Mouse (Mus musculus) embryonic facial prominence, embryonic 14.5 days (tissue): ENCODE measurements at regions not wholly inside any gene's neighbourhood (a gene's known extent, or its start where the extent isn't known, plus 50 kb on each side); places are given as distances from the start of the nearest gene placed in this dataset.

ENCODE experiments used
- ATAC-seq: fragments of 200-750 bp; cut with Nextera tagmentation; 2 replicates; pipeline ENCODE4 v1.8.0; 2017; ENCODE audit warnings: low read depth, moderate number of reproducible peaks, moderate TSS enrichment
- DNase-seq: peaks from one replicate; pipeline ENCODE4 v3.0.0-alpha.2; 2015; ENCODE audit warnings: low spot score
- H3K27ac ChIP-seq: fragments of 300-500 bp; sonication (generic); replicated peaks from 2 replicates; pipeline ENCODE4 v1.5.1; 2014; ENCODE audit warnings: low read depth, mild to moderate bottlenecking, low read length, moderate library complexity
- H3K27me3 ChIP-seq: fragments of 300-500 bp; sonication (generic); replicated peaks from 2 replicates; pipeline ENCODE4 v1.6.1; 2014; ENCODE audit warnings: low read length; ENCODE audit not compliant: control insufficient read depth, insufficient read depth
- H3K36me3 ChIP-seq: fragments of 300-500 bp; sonication (generic); 2 replicates; pipeline ENCODE4 v1.6.1; 2014; ENCODE audit warnings: low read length, mixed read lengths; ENCODE audit not compliant: control insufficient read depth, insufficient read depth
- H3K4me1 ChIP-seq: fragments of 300-500 bp; sonication (generic); 2 replicates; pipeline ENCODE4 v1.6.1; 2014; ENCODE audit warnings: antibody characterized with exemption, low read length; ENCODE audit not compliant: control insufficient read depth, insufficient read depth
- H3K4me2 ChIP-seq: fragments of 300-500 bp; sonication (generic); 2 replicates; pipeline ENCODE4 v1.6.1; 2014; ENCODE audit warnings: low read depth, mild to moderate bottlenecking, low read length, moderate library complexity, mixed read lengths
- H3K4me3 ChIP-seq: fragments of 300-500 bp; sonication (generic); 2 replicates; pipeline ENCODE4 v1.5.1; 2014; ENCODE audit warnings: low read depth, mild to moderate bottlenecking, low read length
- H3K9ac ChIP-seq: fragments of 300-500 bp; sonication (generic); 2 replicates; pipeline ENCODE4 v1.6.1; 2014; ENCODE audit warnings: low read depth, mild to moderate bottlenecking, low read length, moderate library complexity, mixed read lengths
- H3K9me3 ChIP-seq: fragments of 300-500 bp; sonication (generic); 2 replicates; pipeline ENCODE4 v1.6.1; 2016; ENCODE audit warnings: low read length; ENCODE audit not compliant: control insufficient read depth
- WGBS: fragments of 180-500 bp; shearing (Covaris S2); extraction: QIAGEN DNeasy Blood & Tissue Kit; methylation state at CpG from one replicate; pipeline ENCODE4 v1.1.7; 2014; 5-methylcytosine and 5-hydroxymethylcytosine counted together

GRCm38 (mm10) chr14:100792094-100792493 is 408.0 kb downstream of the Prr30 start:
- H3K27ac ChIP-seq: no peak overlapping the region
- H3K36me3 ChIP-seq: no peaks in the 10 kb centered on the region
- no peak overlapping the region for H3K9ac ChIP-seq
- 74% methylated on average over 4 of the region's 4 CpGs for WGBS
- DNase-seq: no peak
- H3K4me3 ChIP-seq: no peak overlapping the region
- no peaks in the 10 kb centered on the region for H3K27me3 ChIP-seq
- no peaks in the 10 kb centered on the region for H3K4me1 ChIP-seq
- H3K4me2 ChIP-seq: no peak overlapping the region
- H3K9me3 ChIP-seq: no peaks in the 10 kb centered on the region
- no peak for ATAC-seq

GRCm38 (mm10) chr14:100781882-100782281 is 418.2 kb downstream of the Prr30 start:
- no peak overlapping the region for H3K9ac ChIP-seq
- H3K36me3 ChIP-seq: no peaks in the 10 kb centered on the region
- DNase-seq: no peak
- 59% methylated on average over 3 of the region's 3 CpGs for WGBS
- H3K4me1 ChIP-seq: no peaks in the 10 kb centered on the region
- no peak overlapping the region for H3K27ac ChIP-seq
- no peak overlapping the region for H3K4me2 ChIP-seq
- no peaks in the 10 kb centered on the region for H3K9me3 ChIP-seq
- H3K27me3 ChIP-seq: no peaks in the 10 kb centered on the region
- ATAC-seq: no peak
- no peak overlapping the region for H3K4me3 ChIP-seq

- H3K4me3 ChIP-seq: no peak overlapping the region
- ATAC-seq (no peak), DNase-seq (no peak)
- H3K4me1 ChIP-seq: 0 out of 2 replicates have a peak, but pooled peaks cover 8% of the 10 kb centered on the region
- WGBS: 34% methylated on average over 2 of the region's 2 CpGs
- H3K9me3 ChIP-seq: no peaks in the 10 kb centered on the region
- no peaks in the 10 kb centered on the region for H3K27me3 ChIP-seq
- no peak overlapping the region for H3K27ac ChIP-seq
- H3K9ac ChIP-seq: no peak overlapping the region
- H3K4me2 ChIP-seq: no peak overlapping the region
- H3K36me3 ChIP-seq: no peaks in the 10 kb centered on the region
Measured at GRCm38 (mm10) chr14:100753951-100754350, 446.2 kb downstream of the Prr30 start.

GRCm38 (mm10) chr14:100752746-100753145 is 447.4 kb downstream of the Prr30 start:
- no peaks in the 10 kb centered on the region for H3K9me3 ChIP-seq
- H3K27ac ChIP-seq: no peak overlapping the region
- no peak overlapping the region for H3K9ac ChIP-seq
- WGBS: 82% methylated on average over 10 of the region's 10 CpGs
- H3K4me1 ChIP-seq: 0 out of 2 replicates have a peak, but pooled peaks cover 8% of the 10 kb centered on the region
- no peak for DNase-seq
- H3K4me3 ChIP-seq: no peak overlapping the region
- no peak overlapping the region for H3K4me2 ChIP-seq
- ATAC-seq: no peak
- no peaks in the 10 kb centered on the region for H3K36me3 ChIP-seq
- no peaks in the 10 kb centered on the region for H3K27me3 ChIP-seq

DNA sequence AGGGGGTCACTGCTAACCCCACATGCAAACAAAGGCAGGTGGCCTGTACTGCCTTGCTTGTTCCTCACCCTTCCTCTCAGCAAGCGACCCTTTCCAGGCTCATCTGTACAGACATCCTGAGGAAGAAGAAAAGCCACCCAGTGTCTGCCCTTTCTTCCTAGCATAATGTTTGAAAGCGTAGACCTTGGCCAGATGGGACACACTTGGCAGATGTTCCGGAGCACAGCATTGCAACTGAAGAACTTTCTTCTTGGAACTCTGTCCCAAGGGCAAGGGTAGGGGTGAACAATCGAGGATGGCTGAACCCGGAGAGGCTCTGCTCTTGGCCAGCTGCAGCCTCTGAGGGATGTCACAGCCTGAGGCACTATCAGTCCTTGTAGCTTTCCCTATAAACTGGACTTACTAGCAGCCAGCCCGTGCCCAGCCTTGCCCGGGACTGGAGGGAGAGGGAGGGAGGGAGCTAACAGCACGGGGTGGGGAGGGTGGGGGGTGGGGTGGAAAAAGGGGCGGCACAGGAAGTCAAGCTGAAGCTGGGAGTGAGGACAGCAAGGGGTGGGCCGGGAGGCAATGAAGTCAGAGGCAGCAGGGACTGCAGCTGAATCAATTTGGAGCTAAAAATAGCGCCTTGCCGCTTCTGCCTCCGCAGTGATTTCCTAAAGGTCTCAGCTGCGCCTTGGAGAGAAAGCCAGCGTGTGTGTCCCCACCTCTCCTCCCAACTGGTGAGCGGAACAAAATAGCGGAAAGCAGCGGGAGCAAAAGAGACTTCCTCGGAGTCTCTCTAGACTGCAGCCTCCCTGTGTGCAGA is 450.2 kb downstream of the Prr30 start:
- DNase-seq (peak; percentile 94), ATAC-seq (peak; percentile 98)
- Histone ChIP-seq H3K4me1 (0 out of 2 replicates have a peak, but pooled peaks cover 8% of the 10 kb centered on the region), H3K9me3 (0 out of 2 replicates have a peak, but pooled peaks cover under 1% of the 10 kb centered on the region), H3K27me3 (no peaks in the 10 kb centered on the region), H3K4me3 (peak overlapping the region; percentile 45), H3K36me3 (no peaks in the 10 kb centered on the region), H3K9ac (peak overlapping the region; percentile 67), H3K27ac (peak overlapping the region; percentile 86), H3K4me2 (peak overlapping the region; percentile 59)
- WGBS: 7% methylated on average over 18 of the region's 19 CpGs

DNA sequence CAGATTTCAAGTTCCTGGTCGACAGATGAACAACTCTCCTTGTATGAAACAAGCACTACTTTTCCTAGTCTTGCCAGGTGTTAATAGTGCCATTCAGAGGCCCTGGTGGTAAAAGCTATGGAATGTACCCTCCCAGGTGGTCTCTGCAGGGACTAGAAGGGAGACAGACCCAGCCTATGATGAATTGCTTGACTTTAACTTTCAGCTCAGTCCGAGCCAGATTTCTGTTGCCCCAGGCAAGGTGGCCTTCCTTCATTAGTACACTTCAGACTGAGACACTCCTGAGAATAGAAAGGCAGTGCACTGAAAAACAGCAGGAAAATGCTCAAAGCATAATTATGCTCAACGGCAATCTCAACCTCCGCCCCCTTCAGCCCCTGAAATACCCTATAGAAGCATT is 450.8 kb upstream of the Klf12 start:
- Histone ChIP-seq H3K27ac (no peak overlapping the region), H3K27me3 (no peaks in the 10 kb centered on the region), H3K4me2 (no peak overlapping the region), H3K9me3 (no peaks in the 10 kb centered on the region), H3K36me3 (no peaks in the 10 kb centered on the region), H3K4me3 (no peak overlapping the region), H3K4me1 (no peaks in the 10 kb centered on the region), H3K9ac (no peak overlapping the region)
- 32% methylated on average over 4 of the region's 4 CpGs for WGBS
- ATAC-seq (no peak), DNase-seq (no peak)

DNA sequence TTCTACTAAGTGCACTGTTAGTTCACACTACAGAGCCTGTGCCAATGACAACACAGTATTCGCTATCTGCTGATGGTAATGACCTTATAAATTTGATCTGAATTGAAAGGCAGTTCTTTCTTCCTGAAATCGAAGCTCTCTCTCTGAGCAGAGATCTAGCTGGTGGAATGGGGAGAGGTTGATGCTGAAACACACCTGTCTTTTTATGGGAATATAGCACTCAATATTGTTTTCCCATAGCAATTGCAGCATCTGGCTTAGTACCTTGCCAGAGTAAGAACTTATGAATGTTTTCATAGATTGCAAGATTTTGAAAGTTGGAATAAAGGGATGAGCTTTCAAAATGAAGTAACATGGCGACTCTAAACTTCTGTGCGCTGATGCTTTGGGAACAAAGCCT is 444.0 kb upstream of the Klf12 start:
- Histone ChIP-seq H3K4me3 (no peak overlapping the region), H3K36me3 (no peaks in the 10 kb centered on the region), H3K4me1 (no peaks in the 10 kb centered on the region; the same call in 1 of the 2 replicates), H3K27ac (no peak overlapping the region), H3K4me2 (no peak overlapping the region), H3K9me3 (no peaks in the 10 kb centered on the region), H3K27me3 (no peaks in the 10 kb centered on the region), H3K9ac (no peak overlapping the region)
- 70% methylated on average over 4 of the region's 4 CpGs for WGBS
- no peak for DNase-seq
- ATAC-seq: no peak

- no peak for DNase-seq
- Histone ChIP-seq H3K4me2 (no peak overlapping the region), H3K27me3 (no peaks in the 10 kb centered on the region), H3K9ac (no peak overlapping the region), H3K36me3 (no peaks in the 10 kb centered on the region), H3K9me3 (no peaks in the 10 kb centered on the region), H3K4me3 (no peak overlapping the region), H3K4me1 (no peaks in the 10 kb centered on the region; the same call in 1 of the 2 replicates), H3K27ac (no peak overlapping the region)
- ATAC-seq: no peak
- 44% methylated on average over 2 of the region's 2 CpGs for WGBS
Measured at GRCm38 (mm10) chr14:100727701-100728100, 443.2 kb upstream of the Klf12 start.

GRCm38 (mm10) chr14:100724962-100725361 is 440.5 kb upstream of the Klf12 start:
- no peak overlapping the region for H3K27ac ChIP-seq
- ATAC-seq (no peak), DNase-seq (no peak)
- WGBS: 70% methylated on average over 8 of the region's 8 CpGs
- no peak overlapping the region for H3K4me3 ChIP-seq
- H3K36me3 ChIP-seq: no peaks in the 10 kb centered on the region
- no peaks in the 10 kb centered on the region for H3K27me3 ChIP-seq
- H3K4me1 ChIP-seq: no peaks in the 10 kb centered on the region; the same call in 1 of the 2 replicates
- no peak overlapping the region for H3K9ac ChIP-seq
- H3K4me2 ChIP-seq: no peak overlapping the region
- H3K9me3 ChIP-seq: no peaks in the 10 kb centered on the region
